Mouse (Mus musculus): ENCODE results near the gene C2cd2.
"Not testable (repeated sequence)": the region's sequence is repeated elsewhere in the genome, so short reads cannot be mapped to it uniquely, and the experiment has no call there.

C2cd2 gene

DNA sequence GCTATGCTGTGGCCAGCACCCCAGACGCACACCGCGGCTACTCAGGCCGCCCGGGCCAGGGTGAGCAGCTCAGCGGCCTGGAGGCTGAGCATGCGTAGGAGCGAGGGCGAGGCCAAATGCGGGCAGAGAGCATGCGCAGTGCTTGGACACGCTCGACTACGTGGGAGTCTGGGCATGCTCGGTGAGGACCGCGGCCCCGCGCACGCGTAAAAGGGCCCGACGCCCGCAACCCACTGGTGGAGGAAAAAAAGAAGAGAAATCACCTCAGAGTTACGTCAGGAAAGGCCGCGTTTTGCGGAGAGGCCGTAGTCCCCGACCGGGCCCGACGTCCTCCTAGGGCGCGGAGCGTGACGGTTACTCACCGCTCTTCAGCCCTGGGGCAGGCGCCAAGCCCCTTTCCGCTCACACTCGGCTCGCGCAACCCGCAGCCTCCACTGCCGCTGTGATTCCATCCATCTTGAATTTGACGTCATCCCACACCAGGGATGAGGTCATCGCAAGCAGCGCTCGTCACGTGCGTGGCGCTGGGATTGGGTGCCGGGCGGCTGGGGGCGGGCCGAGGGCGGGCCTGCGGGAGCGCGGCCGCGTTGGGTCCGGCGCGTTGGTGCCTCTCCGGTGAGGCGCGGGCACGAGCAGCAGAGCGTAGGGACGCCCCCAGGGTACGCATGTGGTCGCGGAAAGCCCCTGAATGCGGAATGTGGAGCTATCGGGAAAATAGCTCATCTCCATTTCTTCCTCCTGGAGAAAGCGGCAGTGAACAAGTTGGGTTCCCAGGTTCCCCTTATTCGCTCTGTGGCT, at the start of gene C2cd2, which contains the start of gene Zbtb21:
C2cd2 (minus strand) TSS at position 448 of the 798 bp plus-strand sequence.
Zbtb21 (minus strand) TSS at position 472 of the 798 bp plus-strand sequence.
- DNase-seq: peak; percentile 95

DNA sequence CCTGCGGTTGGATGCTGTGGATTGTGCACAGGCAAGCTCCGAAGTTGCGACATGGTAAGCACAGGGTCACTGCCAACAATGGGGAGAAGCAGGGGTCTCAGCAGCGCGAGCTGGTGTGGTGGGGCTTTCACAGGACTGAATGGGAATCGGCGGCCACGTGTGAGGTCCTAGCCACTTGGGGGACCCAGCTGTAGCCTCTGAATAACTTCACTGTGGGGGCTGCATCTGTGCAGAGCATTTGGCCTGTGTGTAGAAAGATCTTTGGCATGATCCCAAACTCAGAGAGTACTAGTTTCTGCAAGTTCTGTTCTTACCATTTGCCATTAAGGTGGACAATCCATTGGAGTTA, 35.0 kb upstream of the C2cd2 start:
- DNase-seq: not testable (repeated sequence)

DNA sequence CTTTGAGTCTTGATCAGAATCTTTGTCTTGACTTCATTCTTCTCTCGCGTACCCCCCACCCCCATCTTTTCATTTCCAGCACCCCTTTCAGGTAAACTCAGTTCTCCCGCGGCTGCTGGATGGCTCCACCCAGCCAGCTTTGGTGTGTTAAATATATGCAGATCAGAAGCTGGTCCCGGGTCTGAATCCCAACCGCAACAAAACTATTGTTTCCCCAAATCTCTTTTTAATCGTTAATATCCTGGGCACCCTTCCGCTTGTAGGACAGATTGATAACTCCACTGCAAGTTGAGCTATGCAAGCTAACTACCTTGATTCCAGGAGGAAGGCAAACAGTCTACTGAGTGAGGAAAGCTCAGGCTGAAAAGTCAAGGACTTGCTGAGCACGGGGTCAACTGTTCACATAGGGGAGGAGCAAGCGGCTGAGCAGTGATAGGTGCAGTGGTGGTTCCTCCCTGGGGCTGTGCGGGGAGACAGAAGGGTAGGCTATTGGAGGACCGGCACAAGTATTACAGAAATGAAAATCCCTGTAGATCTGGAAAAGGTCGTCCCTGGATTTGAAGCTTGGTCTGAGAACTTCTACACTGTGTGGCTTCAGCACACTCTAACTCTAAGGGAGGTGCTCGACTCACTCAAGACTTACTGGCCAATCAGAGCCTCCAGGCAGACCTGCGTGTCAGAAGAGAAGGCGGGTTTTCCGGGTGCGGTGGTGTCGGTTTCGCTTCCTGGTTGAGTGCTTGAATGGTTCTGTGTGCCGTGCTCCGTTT, 34.4 kb upstream of the C2cd2 start, which contains the start of gene B230307C23Rik:
B230307C23Rik (plus strand) TSS at position 700 of the 767 bp plus-strand sequence.
- DNase-seq: peak; percentile 85

DNA sequence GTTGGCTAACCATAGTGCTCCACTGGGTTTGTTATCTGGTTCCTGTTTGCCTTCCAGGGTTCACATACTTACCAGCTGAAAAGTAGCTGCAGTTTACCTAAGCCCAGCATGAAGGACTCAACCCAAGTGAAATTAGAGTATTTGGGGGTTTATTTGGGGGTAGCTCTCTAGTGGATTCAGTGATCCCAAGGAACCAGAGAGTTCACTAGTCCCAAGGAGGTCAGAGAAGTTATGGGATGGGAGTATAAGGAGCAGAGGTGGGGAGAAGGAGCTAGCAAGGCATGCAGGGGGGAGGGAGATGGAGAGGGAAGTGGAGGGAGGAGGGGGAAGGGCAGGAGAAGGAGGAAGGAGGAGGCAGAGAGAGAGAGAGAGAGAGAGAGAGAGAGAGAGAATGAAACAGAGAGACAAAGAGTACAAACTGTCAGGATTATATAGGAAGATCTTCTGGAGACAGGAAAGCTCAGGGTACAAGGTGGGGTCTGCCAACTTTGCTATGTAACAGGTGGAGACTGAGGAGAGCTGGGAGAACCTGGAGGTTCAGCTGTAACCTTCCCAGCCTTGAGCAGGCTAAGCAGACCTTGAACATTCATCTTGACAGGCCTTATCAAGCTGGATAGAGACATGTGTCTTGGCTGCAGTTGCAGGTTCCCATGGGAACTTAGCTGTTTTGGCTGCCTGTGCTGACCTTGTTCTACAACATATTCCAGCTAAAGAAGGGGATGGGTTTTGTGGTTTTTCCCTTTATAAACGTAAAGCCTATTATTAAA, 33.6 kb upstream of the C2cd2 start:
- no peak for DNase-seq

DNA sequence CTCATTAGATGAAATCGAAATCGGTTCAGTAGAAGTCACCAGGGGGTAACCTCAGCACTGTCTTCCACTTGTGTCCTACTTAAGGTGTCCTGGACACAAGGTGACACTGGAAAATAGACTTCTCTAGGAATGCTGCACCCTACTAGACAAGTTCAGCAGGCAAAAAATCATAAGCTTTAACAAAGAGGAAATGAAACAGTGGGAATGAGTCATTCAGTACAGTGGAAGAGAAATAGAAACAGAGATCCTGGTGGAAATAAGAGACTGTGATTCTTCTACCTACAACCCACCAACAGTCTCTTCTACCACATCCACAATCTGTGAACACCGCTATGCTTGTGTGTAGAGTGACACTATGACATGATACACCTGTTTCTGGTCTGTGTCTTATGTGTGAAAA, 30.1 kb upstream of the C2cd2 start:
- DNase-seq: not testable (repeated sequence)

DNA sequence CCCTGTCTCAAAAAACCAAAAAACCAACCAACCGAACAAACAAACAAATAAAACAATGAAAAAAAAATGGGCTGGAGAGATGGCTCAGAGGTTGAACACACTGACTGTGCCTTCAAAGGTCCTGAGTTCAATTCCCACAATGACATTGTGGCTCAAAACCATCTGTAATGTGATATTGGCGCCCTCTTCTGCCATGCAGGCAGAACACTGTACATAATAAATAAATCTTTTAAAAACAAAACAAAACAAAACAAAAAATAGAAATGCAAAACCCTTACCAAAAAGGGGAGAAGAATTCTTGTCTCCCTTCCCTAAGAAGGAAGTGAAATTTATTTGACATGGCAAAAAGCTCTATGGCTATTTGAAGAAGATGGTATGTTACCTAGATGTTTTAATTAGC, 29.1 kb upstream of the C2cd2 start:
- DNase-seq: no peak

DNA sequence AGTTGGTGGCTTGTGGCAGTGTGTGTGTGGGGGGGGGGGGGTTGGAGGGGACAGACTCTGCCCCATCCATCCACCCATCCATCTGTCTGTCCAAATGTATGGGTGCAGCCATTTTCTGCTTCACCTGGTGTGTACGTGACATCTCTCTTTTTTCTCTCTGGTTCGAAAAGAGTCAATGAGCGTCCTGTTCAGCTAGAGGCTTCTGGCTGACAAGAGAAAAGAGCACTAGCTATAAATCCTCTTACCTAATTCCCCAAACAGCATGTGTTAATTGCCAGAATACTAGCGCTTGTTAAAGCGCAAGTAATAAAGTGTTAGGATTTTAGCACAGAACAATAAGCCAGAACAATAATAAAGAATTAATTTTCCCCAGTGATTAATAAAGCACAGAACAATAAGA, 22.2 kb upstream of the C2cd2 start:
- no peak for DNase-seq

DNA sequence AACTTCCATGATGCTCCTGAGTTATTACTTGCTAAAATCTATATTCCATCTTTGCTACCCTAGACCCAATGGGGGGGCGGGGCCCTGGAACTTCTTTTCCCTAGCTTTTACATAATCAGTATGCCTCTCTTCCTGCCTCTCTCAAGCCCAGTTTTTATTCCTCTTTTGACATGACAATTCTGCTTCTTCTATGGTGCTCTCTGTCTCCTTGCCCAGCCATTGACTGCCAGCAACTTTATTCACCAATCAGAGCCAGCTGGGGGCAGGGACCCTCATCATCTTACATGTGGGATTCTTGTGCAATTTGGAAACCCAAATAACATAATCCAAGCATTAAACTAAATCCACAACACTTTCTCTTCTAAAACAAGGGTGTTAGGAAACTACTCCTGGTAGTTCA, 19.0 kb upstream of the C2cd2 start:
- no peak for DNase-seq

DNA sequence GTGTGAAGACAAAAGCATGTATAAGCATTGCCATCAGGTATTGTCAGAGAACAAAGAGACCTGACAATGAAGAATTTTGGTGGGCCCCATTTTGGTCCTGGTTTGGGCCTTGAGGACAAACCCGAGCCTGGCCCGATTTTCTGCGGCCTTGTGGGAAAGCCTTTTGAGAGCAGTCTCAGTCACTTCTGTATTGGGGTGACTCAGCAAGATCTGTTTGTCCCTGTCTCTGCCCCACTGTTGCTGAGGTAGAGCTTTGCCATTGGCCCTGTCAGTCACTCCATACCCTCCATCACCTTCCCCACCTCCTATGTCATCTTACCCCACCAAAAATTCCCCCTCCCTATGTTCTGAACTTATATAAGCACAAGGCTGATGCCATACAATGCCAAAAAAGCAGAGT, 15.3 kb upstream of the C2cd2 start:
- no peak for DNase-seq

DNA sequence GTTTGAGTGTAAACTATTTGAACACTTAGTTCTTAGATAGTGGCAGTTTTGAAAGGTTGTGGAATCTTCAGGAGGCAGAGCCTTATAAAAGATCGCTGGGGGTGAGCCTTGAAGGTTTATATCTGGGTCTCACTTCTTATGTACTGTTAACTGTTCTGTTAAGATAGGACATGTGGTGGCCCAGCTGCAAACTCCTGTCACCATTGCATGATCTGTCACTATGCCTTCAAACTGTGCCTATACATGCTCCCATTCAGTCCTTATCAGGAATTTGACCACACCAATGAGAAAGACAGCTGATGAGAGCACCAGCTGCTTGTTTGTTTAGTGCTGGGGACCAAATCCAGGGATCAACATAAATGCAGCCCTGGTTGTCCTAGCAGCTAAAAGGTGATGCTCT, 14.9 kb upstream of the C2cd2 start:
- DNase-seq: no peak

DNA sequence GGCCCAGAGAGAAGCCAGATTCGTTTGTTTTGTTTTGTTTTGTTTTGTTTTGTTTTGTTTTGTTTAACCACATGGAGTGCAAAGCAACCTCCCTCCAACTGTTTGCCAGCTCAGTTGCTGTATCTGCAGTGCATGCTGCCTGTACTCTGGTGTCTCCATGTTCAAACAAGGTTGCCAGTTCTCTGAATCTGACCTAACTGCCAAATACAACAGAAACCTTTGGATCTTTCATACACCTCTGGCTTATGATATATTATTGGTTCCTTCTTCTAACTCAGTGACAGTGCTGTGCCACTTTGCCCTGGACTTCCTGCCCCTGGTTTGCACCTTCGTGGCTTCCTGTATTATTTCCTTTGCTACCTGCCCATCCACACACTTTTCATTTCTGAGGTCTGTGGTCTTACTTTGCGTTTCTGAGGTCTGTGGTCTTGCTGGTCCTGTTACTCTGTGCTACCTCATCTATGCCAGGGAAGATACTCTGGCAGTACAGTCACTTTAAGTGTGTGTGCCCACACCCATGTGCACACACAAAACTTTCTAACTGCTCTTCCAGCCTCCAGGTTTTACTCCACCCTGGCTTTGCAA, 1.6 kb upstream of the C2cd2 start:
- DNase-seq: no peak

DNA sequence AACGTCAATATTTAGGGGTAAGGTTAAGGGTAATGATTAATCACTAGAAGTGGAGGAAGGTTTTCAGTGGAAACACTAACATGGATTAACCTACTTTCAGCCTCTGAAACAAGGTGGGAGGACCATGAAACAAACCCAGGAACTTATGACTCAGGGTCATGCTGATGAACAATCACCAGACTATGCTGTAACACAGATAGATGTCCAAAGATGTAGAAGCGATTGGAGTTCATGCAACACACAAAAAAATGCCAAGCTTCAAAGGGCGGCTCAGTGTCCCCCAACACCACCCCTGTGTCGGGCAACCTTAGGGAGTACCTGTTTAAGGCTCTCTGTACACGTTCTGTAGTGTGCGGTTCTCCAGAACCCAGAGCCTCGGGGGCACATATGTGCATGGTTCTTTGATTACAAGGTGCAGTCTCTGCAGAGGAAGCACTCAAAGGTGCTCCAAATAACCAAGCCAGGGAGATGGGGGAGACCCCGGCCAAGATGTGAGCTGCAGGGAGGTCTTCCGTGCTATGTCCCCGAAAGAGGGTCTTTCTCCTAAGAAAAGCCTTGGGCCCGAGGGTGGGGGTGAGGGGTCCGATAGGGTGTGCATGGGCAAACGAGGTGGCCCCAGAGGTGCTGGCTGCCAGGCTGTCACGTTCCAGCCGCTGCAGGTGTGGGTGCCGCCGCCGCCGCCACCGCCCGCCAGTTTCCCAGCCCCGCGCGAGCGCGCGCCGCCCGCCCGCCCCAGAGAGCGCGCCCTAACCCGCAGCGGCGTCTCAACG, 832 bp downstream of the C2cd2 start:
- DNase-seq: no peak

DNA sequence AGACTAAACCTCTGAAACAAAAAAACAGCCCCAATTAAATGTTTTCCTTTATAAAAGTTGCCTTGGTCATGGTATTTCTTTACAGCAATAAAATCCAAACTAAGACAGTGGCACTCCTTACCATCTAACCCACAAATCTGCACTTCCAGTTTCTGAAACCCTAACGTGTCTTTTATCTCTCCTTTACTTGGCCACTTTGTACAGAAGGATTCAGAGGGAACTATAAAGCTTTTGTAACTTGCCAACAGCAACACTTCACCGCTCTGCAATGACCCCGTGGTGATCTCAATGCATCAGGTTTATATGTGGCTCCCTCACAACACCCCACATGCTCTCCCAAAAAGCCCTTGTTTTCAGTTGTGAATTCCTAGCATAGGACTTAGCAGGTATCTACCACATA, 2.0 kb downstream of the C2cd2 start:
- DNase-seq: no peak

DNA sequence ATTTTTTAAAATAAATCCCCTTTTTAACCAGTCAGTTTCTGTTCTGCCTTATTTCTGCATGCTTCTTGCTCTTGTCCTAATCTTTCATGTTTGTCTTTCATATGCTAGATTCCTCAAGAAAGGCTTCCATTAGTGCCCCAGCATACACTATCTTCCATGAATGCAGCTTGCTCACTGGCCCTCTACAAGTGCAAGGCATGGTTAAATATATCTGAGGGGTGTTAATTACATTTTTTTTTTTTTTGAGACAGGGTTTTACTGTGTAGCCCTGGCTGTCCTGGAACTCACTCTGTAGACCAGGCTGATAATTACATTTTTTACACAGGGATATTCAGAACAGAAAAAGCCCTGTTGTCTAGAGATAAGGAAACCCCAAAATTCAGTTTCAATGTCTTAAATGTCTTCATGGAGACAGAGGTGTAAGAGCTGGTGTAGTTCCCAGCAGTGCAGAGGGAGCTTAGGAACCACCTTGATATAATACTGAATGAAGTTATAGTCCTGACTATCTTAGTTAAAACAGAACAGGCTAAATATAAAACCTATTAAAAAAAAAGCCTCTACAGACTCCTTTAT, 3.9 kb downstream of the C2cd2 start:
- no peak for DNase-seq

DNA sequence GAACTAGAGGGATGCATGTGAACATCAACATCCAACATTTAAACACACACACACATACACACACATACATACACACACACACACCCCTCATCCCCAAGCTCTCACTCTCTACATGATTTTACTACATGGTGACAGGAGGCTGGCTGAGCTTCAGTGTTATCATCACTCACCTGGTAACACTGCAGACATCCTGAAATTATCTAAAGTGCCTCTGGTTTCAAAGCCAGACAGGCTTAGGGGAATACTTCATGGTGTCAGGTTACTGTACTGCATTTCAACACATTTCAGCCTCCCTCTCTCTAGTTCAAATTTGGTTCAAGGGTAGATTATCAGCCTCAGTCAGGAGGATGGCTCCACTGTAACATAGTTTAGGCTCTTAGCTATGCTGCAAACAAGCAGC, 4.8 kb downstream of the C2cd2 start:
- no peak for DNase-seq

DNA sequence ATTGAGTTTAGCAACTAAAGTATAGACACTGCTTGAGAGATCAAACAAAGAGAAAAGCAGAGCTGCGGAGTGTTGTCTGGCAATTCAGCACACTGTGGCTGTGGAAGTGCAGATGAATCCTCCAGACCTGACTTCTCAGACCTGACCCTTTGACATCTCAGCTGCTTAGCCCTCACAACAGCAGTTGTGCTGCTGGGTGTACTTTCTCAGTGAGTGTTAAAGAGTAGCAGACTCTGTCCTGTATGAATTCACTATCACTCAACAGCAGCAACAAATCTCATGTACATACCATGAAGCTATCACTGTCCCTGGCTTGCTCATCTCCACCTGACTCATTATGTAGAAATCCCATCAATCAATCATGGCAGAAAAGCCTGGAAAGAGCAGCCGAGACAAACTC, 6.4 kb downstream of the C2cd2 start:
- no peak for DNase-seq

DNA sequence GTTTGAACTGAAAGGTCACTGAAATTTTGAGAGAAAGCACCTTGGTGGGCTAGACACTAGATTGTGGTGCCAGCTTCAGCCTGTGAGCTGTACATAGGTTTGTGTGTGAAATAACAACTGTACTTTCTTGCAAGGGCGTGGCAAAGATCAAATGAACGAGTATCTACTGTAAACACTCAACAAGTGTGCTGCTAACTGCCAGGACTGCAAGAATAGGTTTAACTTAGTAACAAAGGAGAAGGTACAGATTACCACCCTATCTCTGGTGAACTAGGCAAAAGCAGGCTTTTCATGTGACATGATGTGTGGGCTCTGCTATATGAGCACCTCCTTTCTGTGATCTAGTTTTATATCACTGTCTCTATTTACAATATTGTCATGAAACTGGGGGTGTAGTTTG, 9.1 kb downstream of the C2cd2 start:
- no peak for DNase-seq

DNA sequence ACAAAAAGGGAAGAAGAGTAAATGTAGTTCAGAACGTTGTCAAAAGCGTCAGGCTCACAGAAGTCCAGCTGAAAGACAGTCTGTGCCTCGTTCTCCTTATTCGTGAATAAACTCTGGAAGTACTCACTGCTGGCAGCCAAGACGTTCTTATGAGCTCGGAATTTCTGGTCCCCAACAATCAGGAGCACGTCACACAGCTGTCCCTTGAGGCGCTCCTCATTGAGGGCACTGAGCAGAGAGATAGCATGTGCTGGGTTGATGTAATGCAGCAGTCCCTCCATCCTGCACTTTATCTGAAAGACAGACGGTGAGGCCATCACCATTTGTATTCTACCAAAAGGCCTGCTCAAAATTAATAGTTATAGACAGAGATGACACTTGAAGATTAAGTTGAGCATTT, 9.6 kb downstream of the C2cd2 start:
- no peak for DNase-seq

DNA sequence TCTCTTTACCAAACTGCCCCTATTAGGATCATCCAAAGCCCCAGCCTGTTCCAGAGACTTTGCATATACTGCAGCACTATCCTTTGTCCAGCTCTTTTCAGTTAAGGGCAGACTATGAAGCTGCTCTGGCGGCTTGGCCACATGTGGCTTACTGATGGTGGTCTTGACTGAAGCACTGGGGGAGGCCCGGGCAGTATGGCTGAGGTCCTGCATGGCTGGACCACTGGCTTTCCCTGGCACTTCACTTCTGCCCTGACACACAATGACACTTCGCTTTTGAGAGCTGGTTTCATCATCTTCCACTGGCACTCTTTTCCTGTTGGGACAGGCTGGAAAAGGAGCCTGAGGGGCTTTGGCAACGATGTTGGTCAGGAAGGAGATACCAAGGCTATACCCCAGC, 10.0 kb downstream of the C2cd2 start:
- no peak for DNase-seq

DNA sequence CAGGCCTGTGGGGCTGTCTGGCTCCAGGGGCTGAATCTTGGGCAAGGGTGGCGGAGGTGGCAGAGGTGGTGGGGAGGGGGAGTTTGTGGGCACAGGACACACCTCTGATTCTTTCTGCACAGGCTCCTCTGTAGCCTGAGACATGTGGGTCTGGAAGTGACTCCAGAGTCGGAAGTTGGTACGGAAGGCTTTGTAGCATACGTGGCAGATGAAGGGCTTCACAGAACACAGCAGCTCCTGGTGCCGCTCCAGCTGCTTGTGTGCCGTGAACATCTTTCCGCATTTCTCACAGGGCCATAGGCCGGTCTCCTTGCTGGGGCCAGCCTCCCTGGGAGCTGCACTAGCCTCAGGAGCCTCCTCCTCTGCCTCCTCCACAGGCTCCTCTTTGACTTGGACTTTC, 12.3 kb downstream of the C2cd2 start:
- no peak for DNase-seq

DNA sequence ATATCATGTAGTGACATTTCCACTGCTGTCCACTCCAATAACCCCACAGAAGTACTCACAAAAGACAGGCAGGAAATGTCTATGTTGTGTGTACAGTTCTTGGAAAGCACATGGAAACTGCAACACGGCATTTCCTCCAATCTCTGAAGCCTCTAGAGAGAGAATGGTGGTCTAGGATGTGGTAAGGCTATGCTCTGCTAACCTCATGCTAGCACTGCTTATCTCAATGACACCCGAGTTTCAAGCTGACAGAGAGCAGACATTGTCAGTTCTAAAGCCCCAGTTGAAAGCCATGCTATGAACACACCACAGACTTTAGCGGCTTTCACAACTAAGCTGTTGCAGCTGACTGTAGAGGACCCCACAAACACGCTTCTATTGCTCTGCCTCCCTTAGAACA, 13.6 kb downstream of the C2cd2 start:
- no peak for DNase-seq

DNA sequence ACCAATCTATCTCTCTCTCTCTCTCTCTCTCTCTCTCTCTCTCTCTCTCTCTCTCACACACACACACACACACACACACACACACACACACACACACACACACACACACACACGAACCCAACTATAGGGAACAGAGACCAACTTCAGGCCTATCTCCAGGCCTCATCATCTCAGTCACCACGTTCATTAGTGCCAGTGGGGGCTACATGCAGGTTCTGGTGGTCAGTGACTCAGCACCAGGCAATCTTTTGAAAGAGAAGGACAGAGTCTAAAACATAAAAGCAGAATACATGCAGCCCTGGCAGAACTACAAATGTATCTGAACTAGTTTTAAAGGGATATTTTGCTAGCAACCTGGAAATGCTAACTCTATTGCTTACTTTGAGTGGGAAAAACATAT, 15.4 kb downstream of the C2cd2 start:
- DNase-seq: not testable (repeated sequence)

Measured in thymus, postnatal 4 days (tissue).